Mouse (Mus musculus) cerebellum, adult 2 months (tissue): Measurements from ENCODE around the gene Mrgprb4. TPM values are rescaled to one million over a fixed set of nuclear protein-coding genes. Genes with fewer than 3 reads are reported as not detected.

Experiments
- DNase-seq, 2 experiments: peaks; one replicate each; pipeline ENCODE4 v3.0.0; 2021
- H3K27ac ChIP-seq: fragments of 200-500 bp; 2 replicates; pipeline ENCODE4 v1.5.1; 2012; ENCODE audit warnings: low read length, control low read depth, inconsistent platforms; ENCODE audit not compliant: insufficient read depth
- H3K27me3 ChIP-seq: fragments of 200-500 bp; 2 replicates; pipeline ENCODE4 v1.6.1; 2012; ENCODE audit warnings: inconsistent platforms, mild to moderate bottlenecking, low read length, moderate library complexity; ENCODE audit not compliant: control insufficient read depth, insufficient read depth
- H3K4me1 ChIP-seq: fragments of 200-500 bp; 2 replicates; pipeline ENCODE4 v1.6.1; 2011; ENCODE audit warnings: low read length; ENCODE audit not compliant: control insufficient read depth, insufficient read depth
- H3K4me3 ChIP-seq: fragments of 200-500 bp; replicated peaks from 2 replicates; pipeline ENCODE3; 2011; ENCODE audit warnings: mild to moderate bottlenecking, low read depth, low read length, control low read depth; ENCODE audit not compliant: insufficient read depth
- CTCF ChIP-seq: fragments of 200-500 bp; IDR thresholded peaks from 2 replicates; pipeline ENCODE4 v1.5.1; 2011; ENCODE audit warnings: low read depth, mild to moderate bottlenecking, control low read depth, low read length, moderate library complexity, borderline replicate concordance; ENCODE audit not compliant: insufficient read depth
- POLR2A ChIP-seq: fragments of 200-500 bp; IDR thresholded peaks from 2 replicates; pipeline ENCODE4 v1.6.1; 2011; ENCODE audit warnings: low read length, control low read depth, borderline replicate concordance; ENCODE audit not compliant: insufficient read depth
- WGBS: fragments of 180-500 bp; shearing (Covaris S2); methylation state at CpG from one replicate; pipeline ENCODE4 v1.1.7; 2018; 5-methylcytosine and 5-hydroxymethylcytosine counted together
- polyA plus RNA-seq: library from polyadenylated mRNA; depleted of rRNA; stranded (reverse); fragments of >200 nt; gene quantifications from 2 replicates; pipeline ENCODE4 v1.2.3, GENCODE M21; 2012; rRNA removed

Mrgprb4 gene
- polyA plus RNA-seq, result not detected in 2 replicates

DNA sequence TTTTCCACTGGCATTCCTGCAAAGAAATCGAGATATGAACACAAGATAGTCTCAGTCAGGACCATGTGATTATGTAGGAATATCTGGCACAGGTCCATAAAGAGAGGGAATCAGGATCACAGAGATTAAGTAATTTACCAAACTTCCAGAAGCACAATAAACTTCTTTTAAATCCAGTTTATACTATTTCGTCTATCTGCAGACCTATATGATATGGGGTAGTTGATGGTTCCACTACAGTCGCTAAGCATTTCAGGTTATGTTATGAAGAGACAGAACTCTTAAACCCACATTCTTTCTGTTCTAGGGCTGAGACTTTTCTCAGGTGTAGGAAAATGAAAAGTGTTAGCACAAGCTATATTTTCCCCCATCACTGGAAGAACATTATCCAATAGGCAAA is at the start of gene Mrgprb4:
Mrgprb4 (minus strand) TSS at position 101 of the 400 bp plus-strand sequence.
- Histone ChIP-seq H3K27ac (no peak within 1 kb of the TSS), H3K27me3 (no peaks in the 10 kb centered on the region), H3K4me1 (no peaks in the 10 kb centered on the region), H3K4me3 (no peak within 1 kb of the TSS)
- 86% methylated on average over 3 of the region's 3 CpGs for WGBS
- no peak for TF ChIP-seq CTCF
- no peak for TF ChIP-seq POLR2A
- no peak for DNase-seq

- TF ChIP-seq POLR2A, result no peak
- H3K27me3 ChIP-seq, result no peaks in the 10 kb centered on the region
- H3K4me3 ChIP-seq, result no peak overlapping the region
- H3K4me1 ChIP-seq, result no peaks in the 10 kb centered on the region
- DNase-seq, result no peak
- no peak overlapping the region for H3K27ac ChIP-seq
These were observed 27.0 kb upstream of the Mrgprb4 start for GRCm38 (mm10) chr7:48226114-48226513.

- no peak overlapping the region for H3K27ac ChIP-seq
- no peaks in the 10 kb centered on the region for H3K4me1 ChIP-seq
- WGBS, result 75% methylated on average over 5 of the region's 5 CpGs
- no peak for TF ChIP-seq CTCF
- TF ChIP-seq POLR2A, result no peak
- no peak overlapping the region for H3K4me3 ChIP-seq
- no peak for DNase-seq
- no peaks in the 10 kb centered on the region for H3K27me3 ChIP-seq
These were observed 26.0 kb upstream of the Mrgprb4 start for GRCm38 (mm10) chr7:48225065-48225464.

DNA sequence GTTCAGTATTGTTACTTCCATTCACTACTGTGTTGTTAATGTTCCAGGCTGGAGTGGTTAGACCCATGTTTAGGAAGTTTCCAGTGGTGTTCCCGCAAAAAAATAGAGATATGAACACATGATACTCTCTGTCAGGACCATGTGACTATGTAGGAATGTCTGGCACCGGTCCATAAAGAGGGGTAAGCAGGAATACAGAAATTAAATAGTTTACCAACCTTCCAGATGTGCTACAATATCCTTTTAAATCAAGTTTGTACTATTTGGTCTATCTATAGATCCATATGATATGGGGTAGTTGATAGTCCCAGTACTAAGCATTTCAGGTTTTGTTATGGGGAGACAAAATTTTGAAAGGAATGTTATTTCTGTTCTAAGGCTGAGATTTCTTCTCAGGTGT is 30.2 kb downstream of the Mrgprb4 start, which contains the start of gene Mrgprb5:
Mrgprb5 (minus strand) TSS at position 101 of the 400 bp plus-strand sequence.
- TF ChIP-seq POLR2A (no peak), CTCF (no peak)
- Histone ChIP-seq H3K4me3 (no peak within 1 kb of the TSS), H3K4me1 (no peaks in the 10 kb centered on the region), H3K27ac (no peak within 1 kb of the TSS), H3K27me3 (no peaks in the 10 kb centered on the region)
- WGBS, result 72% methylated on average over 2 of the region's 2 CpGs
- DNase-seq, result no peak

- Histone ChIP-seq H3K4me3 (no peak overlapping the region), H3K27ac (no peak overlapping the region), H3K27me3 (no peaks in the 10 kb centered on the region), H3K4me1 (no peaks in the 10 kb centered on the region)
- no peak for TF ChIP-seq CTCF
- no peak for DNase-seq
- 73% methylated on average over 2 of the region's 2 CpGs for WGBS
These were observed 31.6 kb downstream of the Mrgprb4 start for GRCm38 (mm10) chr7:48167471-48167870.

Other genes starting within 250 kb of the Mrgprb4 start
- not detected in 2 replicates for gene Mrgpra4, start 217.2 kb downstream of the Mrgprb4 start, polyA plus RNA-seq
- not detected in 2 replicates for gene Mrgprx1, start 171.7 kb downstream of the Mrgprb4 start, polyA plus RNA-seq
- not detected in 2 replicates for gene Mrgprb5, start 30.3 kb downstream of the Mrgprb4 start, polyA plus RNA-seq
- gene Mrgprb8, start 189.2 kb upstream of the Mrgprb4 start, polyA plus RNA-seq, result not detected in 2 replicates